Mouse (Mus musculus) brown adipose tissue, adult 24 weeks (tissue): ENCODE data around the gene Th. TPM values are rescaled to one million over a fixed set of nuclear protein-coding genes. Genes with fewer than 3 reads are reported as not detected.

ENCODE experiments used
- H3K27ac ChIP-seq: fragments of 200-500 bp; replicated peaks from 2 replicates; pipeline ENCODE4 v1.5.1; 2012; ENCODE audit warnings: low read depth, mild to moderate bottlenecking, low read length
- H3K4me1 ChIP-seq: fragments of 200-500 bp; 2 replicates; pipeline ENCODE4 v1.6.1; 2012; ENCODE audit warnings: low read length, mixed read lengths; ENCODE audit not compliant: control insufficient read depth, insufficient read depth, insufficient read length
- H3K4me3 ChIP-seq: fragments of 200-500 bp; 2 replicates; pipeline ENCODE4 v1.5.1; 2012; ENCODE audit warnings: low read depth, mild to moderate bottlenecking, low read length, moderate library complexity; ENCODE audit not compliant: insufficient read depth
- polyA plus RNA-seq: library from polyadenylated mRNA; stranded (reverse); fragments of >200 nt; gene quantifications from 2 replicates; pipeline ENCODE4 v1.2.4, GENCODE M21; 2012; ENCODE audit not compliant: missing spikeins, insufficient read depth, insufficient read length

The Th gene
- not detected in 2 replicates for polyA plus RNA-seq

DNA sequence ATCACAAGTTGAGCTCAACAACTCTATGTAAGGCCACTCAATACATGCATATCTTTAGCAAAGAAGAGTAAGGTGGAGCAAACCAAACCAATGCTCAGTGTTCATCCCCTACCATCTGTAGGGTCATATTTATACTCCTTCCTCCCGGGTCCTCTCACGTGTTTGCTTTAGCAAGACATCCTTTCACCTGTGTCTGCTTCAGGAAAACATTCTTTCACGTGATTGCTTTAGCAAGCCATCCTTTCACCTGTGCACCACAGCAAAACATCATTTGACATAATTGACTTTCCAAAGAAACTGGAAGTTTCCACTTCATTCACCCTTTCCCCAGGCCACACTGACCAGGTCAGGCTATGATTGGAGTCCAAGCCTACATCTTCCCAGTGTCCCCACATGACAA is at the start of gene Th:
TSS of gene Th (minus strand) at position 101 of the 400 bp plus-strand sequence.
- no peak within 1 kb of the TSS for H3K4me3 ChIP-seq
- no peak within 1 kb of the TSS for H3K27ac ChIP-seq
- no peaks in the 10 kb centered on the region for H3K4me1 ChIP-seq

DNA sequence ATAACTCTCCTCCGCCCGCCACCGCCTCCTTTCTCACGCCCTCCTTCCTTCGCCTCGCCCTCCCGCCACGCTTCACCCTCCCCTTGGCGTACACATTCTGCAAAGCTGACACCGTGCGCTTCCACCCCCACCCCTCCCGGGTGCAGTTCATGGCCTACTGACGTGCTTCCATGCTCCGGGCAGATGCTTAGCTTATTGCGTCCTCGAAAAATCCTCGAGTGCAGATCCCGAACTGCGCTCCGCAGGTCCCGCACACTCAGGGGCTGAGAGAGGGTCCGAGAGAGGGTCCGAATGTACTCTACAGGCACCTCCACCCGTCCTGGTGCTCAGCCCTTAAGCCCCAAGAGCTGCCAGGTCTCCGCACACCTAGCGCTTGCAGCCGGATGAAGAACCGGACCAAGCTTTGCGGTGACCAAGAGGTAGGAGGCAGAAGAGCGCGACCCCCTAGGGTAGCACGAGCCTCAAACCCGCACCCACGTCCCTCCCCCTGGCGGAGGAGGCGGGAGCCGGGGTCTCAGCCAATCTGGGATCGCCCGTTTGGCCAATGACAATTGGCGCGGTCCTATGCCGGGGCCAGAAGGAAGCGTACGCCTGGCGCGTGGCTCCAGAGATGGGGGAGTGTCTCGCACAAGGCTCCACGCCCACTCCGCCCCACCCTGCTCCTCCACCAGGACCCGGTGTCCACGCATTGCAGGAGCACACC is 38.0 kb upstream of the Th start, which contains the start of gene Ascl2:
TSS of gene Ascl2 (minus strand) at position 456 of the 703 bp plus-strand sequence.
- Histone ChIP-seq H3K4me3 (peak within 1 kb of the TSS; percentile 36), H3K27ac (no peak within 1 kb of the TSS), H3K4me1 (no peaks in the 10 kb centered on the region)

DNA sequence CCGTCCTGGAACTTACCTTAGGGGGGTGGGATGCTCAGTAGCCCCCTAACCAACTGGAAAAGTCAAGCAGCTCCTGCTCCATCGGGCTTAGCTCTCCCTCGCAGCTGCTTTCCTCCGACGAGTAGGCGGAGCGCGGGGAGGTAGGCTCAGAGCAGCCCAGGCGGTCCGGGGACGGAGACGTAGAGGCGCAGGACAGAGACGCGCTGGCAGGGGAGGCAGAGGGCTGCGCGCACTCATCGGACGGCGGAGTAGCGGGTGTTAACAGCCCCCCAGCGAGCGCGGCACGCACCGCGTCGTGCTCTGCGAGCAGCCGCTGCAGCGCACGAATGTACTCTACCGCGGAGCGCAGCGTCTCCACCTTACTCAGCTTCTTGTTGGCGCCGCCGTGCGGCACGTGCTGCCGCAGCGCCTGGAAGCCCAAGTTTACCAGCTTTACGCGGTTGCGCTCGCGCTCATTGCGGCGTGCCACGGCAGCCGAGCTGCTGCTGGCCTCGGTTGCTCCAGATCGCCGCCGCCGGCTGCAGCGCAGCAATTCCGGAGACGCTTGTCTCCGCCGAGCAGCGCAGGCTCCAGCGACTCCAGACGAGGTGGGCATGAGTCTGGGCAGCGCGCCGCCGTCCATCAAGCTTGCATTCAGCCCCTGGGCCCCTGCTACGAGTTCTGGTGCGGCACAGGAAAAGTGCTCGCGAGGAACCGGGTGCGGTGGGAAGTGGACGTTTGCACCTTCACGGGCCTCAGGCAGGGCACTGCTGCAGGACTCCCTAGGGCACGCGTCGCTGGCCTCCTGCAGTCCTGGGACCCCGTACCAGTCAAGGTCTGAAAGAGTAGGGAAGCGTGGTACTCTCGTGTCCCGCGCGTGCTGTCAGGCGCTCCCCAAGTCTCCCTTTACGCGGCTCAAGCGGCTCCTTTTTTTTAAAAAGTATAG is 37.2 kb upstream of the Th start:
- H3K27ac ChIP-seq = no peak overlapping the region
- H3K4me1 ChIP-seq = no peaks in the 10 kb centered on the region
- peak overlapping the region; percentile 36 for H3K4me3 ChIP-seq

DNA sequence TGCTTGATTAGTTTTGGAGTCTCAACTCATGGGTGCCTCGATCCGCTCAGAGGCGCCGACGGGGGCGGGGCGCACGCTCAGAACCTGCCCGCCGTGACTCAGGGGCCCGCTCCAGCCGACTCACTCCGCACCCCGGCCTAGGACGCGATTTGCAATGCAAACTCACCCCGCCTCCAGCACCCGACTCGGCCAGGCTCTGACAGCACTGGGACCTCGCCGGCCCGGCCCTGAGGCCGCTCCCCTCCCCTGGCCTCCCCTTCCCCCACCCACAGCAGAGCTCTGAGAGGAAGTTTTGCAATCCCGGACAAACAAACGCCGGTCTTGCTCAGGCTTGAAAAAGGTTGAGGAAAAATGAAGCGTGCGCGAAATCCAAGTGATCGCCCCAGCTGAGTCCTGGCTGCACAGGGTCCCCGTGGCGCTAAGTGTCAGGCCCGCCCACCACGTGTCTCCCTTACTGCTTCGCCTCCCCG is 36.5 kb upstream of the Th start:
- H3K4me1 ChIP-seq = no peaks in the 10 kb centered on the region
- no peak overlapping the region for H3K27ac ChIP-seq
- H3K4me3 ChIP-seq = peak overlapping the region; percentile 36

DNA sequence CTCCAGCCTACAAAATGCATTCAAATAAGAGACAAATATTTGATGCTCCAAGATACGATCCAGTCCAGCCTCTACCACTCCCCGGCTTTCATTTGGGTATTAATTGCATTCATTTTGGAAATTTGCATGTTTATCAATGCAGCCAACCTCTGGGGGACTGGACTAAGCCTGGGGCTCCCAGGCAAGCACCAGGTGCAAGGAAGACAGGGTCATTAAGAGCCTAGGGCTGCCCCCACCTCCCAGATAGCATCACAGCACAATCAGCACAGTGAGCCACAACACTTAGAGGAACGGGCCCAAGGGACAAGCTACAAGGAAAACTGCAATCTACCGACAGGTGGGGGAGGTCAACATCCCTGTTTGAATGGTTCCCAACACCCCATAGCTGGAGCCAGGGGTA is 28.8 kb upstream of the Th start:
- Histone ChIP-seq H3K4me1 (no peaks in the 10 kb centered on the region), H3K27ac (no peak overlapping the region), H3K4me3 (no peak overlapping the region)

DNA sequence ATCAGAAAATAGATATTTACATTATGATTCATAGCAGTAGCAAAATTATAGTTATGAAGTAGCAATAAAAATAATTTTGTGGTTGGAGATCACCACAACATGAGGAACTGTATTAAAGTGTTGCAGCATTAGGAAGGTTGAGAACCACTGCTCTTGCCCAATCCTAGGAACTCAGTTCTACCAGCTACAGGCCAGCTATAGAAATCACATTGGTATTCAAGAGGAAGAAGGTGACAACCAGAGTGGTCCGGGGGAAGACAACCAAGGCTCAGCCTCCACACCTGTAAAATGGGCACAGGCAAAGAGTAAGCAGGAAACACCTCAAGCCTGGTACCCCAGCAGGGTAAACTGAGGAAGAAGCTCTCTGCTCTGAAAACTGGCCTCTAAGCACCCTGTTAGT is 27.9 kb upstream of the Th start:
- Histone ChIP-seq H3K4me1 (no peaks in the 10 kb centered on the region), H3K4me3 (no peak overlapping the region), H3K27ac (no peak overlapping the region)

DNA sequence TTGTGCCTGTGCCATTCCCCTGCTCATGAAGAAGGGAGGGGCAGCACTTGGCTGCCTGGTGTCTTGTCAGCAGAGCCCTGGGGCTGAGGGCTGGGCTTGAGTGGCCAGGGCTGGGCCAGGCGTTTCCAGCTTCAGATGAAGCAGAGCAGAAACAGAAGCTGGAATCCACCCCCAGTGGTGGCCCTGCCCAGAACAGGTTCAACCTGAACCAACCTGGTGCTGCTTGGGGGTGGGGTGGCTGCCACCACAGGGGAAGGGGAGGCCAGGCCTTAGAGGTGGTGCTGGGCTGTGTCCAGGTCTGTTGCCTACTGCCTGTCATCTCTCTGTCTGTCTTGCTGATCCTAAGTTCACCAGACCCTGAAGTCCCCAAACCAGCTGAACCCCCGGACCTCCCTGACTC is 25.1 kb upstream of the Th start:
- Histone ChIP-seq H3K4me1 (no peaks in the 10 kb centered on the region), H3K27ac (no peak overlapping the region)

DNA sequence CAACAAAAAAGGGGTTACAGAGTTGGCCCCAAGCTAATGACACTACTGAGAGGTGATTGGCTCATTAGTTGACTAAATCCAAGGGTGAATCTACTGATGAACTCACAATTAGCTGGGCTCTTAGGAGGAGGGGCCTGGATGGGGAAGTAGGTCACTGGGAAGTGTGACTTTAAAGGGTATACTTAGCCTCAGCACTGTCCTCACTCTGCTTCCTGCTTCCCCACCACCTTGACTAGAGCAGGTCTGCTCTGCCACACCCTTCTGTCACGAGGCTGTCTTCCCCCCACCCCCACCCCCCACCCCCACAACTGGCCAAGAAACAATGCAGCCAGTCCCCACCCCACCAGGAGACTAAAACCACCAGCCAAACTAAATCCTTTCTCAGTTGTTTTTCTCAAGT is 18.6 kb upstream of the Th start:
- H3K4me3 ChIP-seq = no peak overlapping the region
- H3K4me1 ChIP-seq = no peaks in the 10 kb centered on the region
- no peak overlapping the region for H3K27ac ChIP-seq

More for the DNA sequence above, 25.1 kb upstream of the Th start:
- no peak overlapping the region for H3K4me3 ChIP-seq

DNA sequence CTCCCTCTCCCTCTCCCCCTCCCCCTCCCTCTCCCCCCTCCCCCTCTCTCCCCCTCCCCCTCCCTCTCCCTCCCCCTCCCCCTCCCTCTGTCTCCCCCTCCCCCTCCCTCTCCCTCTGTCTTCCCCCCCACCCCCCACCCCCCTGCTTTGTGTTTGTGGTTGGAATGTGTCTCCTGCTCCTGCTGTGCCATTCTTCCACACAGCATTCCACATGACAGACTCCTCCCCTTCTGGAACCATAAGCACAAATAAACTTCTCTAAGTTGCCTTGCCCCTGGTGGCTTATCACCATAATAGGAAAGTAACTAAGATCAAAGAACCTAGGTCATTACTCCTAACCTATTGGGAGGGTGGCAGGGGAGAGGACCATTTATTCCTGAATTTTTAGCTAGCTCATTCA is 6.7 kb upstream of the Th start:
- no peak overlapping the region for H3K27ac ChIP-seq
- H3K4me1 ChIP-seq = no peaks in the 10 kb centered on the region
- no peak overlapping the region for H3K4me3 ChIP-seq

DNA sequence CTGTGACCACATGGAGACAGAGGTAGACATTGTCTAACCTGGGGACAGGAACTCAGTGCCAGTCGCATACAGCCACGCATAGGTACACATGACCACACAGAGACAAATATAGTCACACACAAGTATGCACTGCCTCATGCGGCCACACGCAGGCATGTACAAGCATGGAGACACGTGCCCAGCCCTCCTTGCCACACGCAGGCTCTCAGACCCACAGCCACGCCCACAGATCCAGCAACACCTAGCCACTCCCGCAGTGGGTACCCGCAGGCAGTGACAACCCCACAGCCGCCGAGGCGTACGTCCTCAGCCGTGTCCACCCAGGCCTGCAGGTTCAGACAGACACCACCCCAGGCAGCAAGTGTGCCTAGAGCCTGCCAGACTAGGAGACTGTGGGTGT is 4.8 kb upstream of the Th start:
- Histone ChIP-seq H3K4me1 (no peaks in the 10 kb centered on the region), H3K27ac (no peak overlapping the region)

DNA sequence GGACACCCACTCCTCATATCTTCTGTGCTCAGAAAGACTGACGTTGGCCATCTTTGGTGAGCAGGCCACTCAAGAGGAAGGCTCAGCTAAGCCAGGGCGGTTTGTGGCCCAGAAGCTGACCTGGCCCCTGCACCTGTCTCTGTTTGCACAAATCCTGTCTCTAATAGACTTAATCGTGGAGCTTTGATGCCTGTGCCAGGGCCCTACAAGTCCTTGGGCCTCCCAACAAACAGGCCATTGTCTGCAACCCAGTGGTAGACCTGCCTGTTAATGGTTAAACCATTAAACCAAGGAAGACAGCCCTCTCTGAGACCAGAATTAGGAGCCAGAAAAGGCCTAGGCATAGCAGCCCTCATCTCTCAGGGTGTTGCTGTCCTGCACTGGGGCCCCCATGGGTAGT is 1.5 kb upstream of the Th start:
- H3K27ac ChIP-seq = no peak overlapping the region
- no peak overlapping the region for H3K4me3 ChIP-seq
- H3K4me1 ChIP-seq = no peaks in the 10 kb centered on the region

More for the DNA sequence above, 4.8 kb upstream of the Th start:
- no peak overlapping the region for H3K4me3 ChIP-seq

DNA sequence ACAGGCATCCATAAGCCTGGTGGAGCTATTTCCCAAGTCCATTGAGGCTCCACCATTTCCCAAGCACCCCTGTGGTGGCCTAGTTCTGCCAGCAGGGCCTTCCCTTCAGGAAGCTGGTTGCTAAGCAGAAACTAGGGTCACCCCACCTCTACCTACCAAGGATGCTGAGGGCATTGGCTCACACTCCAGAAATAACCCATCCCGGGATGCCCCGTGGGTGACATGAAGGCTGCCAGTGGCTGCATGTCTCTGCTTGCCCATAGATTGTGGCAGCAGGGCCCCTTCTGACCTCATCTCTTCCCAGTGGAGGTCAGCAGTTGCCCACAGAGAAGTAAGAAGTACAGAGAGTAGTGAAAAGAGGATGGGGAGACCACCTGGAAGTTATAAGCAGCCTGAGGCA is 1.4 kb downstream of the Th start:
- Histone ChIP-seq H3K4me1 (no peaks in the 10 kb centered on the region), H3K4me3 (no peak overlapping the region), H3K27ac (no peak overlapping the region)

DNA sequence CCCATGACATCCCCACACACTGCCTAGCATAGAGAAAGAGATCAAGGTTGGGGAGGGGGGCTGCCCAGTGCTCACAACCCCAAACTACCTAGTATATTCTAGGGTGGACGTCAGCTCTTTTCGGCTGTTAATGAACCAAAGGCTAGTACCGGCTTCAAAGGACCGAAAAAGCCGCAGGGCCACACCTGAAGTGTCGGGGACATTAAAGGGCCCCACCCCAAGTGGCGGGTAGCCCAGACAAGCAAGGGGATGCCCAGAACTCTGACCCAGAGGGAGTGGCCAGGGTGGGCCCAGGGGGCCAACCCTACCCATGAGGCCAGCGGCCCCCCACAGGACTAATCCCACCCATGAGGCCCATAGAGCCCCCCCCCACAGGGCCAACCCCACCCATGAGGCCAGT is 3.6 kb downstream of the Th start:
- H3K27ac ChIP-seq = no peak overlapping the region
- H3K4me3 ChIP-seq = no peak overlapping the region
- no peaks in the 10 kb centered on the region for H3K4me1 ChIP-seq

DNA sequence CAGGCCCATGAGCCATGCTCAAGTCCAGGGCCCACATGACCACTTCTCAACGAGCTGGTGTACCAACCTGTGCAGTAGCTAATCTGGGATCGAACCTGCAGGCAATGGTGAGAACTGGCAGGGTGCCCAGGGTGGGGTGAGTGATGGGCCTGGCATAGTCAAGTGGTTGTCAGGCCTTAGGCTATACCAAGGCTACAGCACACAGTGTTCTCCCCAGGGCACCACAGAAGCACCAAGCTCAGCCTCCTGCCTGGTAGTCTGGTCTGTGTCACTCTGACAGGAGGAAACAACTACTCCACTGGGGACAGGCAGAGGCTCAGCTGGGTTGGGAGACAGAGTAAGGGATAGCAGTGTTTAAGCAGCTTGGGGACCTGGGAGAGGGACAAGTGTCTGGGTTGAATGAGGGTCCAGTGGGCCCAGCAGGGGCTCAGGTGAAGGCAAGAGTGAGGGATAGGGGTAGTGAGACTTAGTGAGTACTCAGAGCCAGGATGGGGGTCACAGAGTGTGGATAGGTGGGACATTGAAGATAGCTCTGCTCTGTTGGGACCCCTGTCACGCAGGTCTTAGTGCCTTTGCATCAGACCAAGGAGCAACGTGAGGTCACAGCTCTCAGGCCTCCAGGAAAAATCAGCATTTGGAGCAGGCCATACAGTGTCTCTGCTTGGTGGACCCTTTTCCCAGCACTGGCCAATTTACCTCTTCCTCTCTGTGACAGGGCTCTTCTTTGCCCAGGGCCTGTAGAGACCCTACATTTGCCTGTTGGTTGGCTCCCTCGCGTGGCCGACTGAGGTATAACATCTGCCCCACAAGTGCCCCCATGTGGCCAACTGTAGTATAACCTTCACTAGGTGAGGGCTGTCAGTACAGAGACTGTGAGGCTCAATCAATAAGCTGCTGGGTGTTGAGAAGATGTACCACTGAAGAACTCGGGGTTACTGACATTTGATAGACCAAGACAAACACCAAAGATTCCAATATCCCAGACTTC is 12.0 kb downstream of the Th start:
- H3K27ac ChIP-seq = no peak overlapping the region
- no peak overlapping the region for H3K4me3 ChIP-seq
- no peaks in the 10 kb centered on the region for H3K4me1 ChIP-seq

DNA sequence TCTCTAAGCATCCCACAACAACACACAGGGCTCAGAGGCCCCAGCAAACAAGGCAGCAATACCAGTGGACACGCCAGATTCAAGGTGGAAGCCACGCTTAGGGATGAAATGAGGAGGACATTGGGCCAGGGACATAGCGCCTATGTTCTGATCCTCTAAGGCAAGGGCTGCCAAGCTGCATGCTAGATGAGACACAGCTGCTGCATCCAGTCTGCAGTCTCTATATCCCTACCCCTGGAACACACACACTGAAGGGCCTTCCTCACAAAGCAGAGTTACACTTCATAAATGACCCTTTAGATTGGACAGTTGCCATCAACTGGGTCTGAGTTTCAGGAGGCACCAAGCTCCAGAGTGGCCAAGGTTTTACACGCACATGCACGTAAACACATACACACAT is 13.3 kb downstream of the Th start:
- Histone ChIP-seq H3K27ac (no peak overlapping the region), H3K4me3 (no peak overlapping the region), H3K4me1 (no peaks in the 10 kb centered on the region)
